Mouse (Mus musculus) lung, postnatal 10 days (tissue): ENCODE measurements around the gene Prss50.

Experiments used
- DNase-seq: peaks from one replicate; pipeline ENCODE4 v3.0.0; 2021

The Prss50 gene

DNA sequence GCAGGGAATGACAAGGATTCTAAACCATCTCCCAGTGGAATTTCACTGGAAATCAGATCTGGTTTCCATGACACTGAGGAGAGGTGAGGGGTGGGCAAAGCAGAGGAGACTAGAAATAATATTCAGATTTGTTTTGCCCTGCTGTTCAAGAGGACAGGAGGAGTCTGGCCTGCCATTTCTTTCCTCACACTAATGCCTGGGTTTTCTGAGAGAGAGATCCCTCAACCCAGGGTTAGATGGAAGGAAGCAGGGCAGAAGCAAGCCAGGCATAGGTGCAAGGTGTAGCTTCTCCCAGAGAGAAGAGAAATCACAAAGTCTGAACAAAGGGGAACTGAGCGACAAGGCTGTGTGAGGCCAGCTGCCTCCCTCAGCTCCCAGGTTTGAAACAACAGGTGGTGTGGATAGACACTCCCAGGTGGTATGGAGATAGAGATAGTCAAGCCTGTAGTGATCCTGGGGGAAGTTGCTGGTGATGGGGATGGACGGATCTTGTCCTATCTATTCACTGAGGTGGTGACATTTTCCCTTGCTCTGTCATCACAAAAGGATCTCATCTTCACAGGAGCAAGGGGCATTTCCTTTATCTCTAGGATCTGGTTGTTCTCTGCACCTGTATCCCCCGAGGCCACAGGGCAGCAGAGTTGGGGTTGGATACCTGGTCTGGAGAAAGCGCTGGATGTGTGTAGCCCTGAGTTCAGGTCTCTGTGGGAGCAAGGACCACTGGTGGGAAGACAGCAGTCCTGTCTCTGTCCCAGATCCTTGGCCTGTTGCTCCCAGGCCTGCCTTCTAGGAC lies 50.3 kb downstream of the Prss50 start:
- DNase-seq, result no peak

DNA sequence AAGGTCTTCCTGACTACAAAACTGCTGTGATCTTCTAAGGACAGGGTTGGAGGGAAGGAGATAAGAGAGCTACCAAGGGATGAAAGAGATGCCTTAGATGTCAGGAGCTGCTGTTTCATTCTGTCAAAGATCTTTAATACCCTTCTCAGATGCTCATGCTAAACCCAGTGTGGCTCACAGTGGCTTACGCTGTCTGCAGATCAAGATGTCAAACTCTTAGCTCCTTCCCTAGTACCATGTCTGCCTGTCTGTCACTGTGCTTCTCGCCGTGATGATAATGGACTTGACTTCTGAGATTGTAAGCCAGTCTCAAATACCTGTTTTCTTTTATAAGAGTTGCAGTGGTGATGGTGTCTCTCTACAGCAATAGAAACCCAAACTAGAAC lies 50.9 kb downstream of the Prss50 start:
- no peak for DNase-seq

DNA sequence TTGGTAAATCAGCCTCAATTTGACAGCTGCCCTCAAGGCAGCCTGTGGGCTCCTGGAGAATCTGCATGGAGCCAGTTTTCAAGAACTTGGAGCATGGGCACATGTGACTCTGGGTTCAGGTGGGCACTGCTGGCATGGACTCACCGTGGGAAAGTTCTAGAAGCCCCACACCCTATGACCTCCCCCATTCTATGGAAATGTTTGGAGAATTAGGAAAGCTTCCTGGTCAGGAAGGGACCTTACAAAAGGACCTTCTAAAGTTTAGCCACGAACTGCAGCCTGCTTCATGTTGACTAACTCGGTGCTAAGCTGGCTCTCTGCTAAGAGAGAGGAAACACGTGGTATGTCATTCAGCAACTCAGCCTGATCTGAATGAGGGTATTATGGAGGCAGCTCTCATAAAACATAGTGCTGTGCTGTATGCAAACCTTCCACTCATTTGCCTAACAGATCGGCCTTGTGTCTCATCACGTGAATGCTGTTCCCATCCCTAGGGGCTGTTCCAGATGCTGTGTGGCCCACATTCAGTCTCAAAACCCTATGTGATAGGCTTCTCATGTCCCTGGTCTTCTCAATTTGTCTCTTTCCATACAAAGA lies 51.7 kb downstream of the Prss50 start:
- no peak for DNase-seq
